Mouse (Mus musculus) activated CD4-positive, CD25-positive, alpha-beta regulatory T cell, adult 4 months (primary cell): ENCODE results near the gene Nomo1. TPM values are rescaled to one million over a fixed set of nuclear protein-coding genes. Genes with fewer than 3 reads are reported as not detected.

Experiments used
- ATAC-seq: one replicate; pipeline ENCODE4 v1.8.0; 2017
- polyA plus RNA-seq, 2 experiments: library from polyadenylated mRNA; unstranded; fragments of 100-300 nt; shearing (Covaris generic); gene quantifications; one replicate each; pipeline ENCODE4 v1.2.1; 2017

Gene Nomo1
- polyA plus RNA-seq, result 10 to 100 TPM; 17.1 to 20.4 TPM

DNA sequence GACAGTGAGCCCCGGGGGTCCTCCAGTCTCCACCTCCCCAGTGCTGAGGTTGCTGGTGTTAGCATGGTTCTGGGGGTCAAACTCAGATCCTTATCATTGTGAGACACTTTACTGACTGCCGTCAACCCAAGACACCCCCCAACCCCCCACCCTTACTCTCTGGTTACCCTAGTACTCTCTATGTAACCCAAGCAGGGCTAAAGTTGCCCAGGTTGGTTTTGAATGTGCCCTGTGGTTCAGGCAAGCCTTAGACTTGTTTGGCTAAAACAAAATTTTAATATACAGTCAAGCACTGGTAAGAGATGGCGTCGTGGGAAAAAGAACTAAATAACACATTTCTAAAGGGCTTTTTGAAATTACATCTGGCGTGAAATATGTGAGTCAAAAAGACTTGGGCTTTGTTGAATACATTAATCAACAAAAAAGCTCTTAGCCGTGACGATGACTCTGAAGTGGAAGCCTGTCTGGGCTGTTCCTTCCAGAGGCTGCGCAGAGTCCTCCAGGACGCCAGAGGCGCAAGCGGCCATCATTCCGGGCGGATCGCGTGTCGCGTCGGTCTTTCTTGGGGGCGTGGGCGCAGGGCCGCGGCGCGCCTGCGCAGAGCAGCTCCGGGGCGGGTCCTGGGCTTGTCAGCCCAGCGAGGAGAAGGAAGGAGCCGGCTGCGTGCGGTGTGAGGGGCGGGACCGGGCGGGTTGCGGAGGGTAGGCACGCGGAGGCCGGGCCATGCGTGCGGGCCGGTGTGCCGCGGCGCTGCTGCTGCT, at the start of gene Nomo1:
TSS of gene Nomo1 (plus strand) at position 590 of the 761 bp plus-strand sequence.
- ATAC-seq, result peak; percentile 95

DNA sequence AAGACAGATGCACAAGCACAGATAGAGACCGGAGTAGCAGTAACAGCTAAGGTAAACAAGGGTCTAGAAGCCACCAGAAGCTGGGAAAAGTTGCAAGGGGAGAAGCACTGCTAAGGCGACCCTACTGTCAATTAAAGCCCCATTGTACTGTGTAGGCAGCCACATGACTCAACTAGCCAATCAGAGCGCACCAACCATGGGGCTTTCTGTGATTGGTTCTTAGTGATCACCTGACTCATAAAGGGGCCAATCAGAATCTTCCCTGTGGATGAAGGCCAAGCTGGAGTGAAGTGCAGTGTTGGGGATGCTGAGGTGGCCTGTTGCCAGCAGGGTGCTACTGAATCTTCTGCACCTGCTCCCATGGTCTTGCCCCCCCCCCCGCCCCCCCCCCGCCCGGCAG, 46.6 kb upstream of the Nomo1 start:
- ATAC-seq, result no peak

- no peak for ATAC-seq
Measured at GRCm38 (mm10) chr7:45988344-45988743, 45.2 kb upstream of the Nomo1 start.

- no peak for ATAC-seq
Measured at GRCm38 (mm10) chr7:45992470-45992869, 41.0 kb upstream of the Nomo1 start.

DNA sequence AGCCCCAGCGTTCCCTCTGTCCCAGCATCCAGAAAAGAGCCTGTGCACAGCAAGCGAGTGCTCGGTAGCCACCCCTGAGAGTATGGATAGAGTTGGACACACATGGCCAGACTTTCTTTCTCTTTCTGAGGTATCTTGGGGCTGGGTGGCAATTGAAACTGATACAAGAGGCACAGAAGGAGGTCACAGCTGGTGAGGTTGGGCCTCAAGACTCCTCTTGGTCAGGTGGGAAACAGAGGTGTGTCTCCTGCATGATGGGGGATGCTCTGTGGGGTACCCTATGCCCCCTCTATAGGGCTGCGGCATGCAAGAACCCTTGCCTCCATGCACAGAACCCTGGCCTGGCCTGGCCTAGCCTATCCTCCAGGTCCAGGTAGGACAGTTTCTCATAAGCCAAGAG, 32.9 kb upstream of the Nomo1 start:
- ATAC-seq, result no peak

GRCm38 (mm10) chr7:46002748-46003147, 30.8 kb upstream of the Nomo1 start:
- no peak for ATAC-seq

DNA sequence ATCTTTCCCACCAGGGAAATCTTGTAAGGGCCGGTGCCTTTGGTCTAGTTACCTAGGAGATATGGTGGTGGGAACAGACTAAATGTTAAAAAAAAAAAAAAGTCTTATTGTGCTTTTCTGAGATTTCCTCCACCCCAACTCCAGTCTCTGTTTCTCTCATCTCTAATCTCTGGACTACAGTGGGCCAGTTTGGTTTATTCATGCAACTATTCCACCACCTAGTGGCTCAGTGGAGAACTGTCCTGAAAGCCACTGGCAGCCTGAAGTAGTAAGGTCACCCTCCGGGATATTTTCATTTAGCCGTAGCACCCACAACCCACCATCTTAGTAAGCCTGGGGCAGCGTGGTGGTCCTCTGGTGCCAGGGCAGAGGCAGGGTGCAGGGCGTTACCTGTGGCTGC, 23.9 kb upstream of the Nomo1 start:
- ATAC-seq, result peak; percentile 52

- no peak for ATAC-seq
Measured at GRCm38 (mm10) chr7:46012121-46012520, 21.4 kb upstream of the Nomo1 start.

DNA sequence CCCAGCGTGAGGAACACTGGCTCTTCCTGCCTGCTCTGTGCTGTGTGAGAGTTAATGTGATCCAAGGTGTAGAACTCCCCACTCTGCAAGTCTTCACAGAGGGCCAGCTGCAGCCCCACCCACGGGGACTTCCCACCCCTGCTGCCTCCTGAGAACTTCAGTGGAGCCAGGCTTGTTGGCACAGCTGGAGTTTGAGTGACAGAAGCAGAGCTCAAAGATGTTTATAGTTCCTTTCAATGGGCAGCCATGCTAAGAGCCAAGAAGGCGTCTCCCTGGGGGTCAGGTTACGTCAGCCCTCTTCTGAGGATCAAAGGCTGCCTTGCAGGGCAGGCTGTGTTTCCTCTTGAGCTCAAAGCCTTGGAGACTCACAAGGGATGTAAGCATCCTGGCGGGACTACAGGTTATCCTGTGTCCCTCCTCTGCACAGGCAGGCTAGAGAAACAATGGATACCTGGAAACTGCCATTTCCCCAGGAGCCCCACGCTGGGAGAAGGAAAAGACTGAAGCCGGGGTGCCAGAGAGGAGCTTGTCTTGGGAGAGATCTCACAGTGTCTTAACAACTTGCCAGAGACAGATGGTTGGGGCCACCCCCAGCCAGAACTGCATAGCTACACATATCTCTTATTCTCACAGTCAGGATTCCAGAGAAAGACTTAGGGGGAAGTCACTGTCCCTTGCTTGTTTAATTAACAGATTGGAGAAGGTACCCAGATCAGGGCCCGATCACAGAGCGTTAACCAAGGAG, 20.1 kb upstream of the Nomo1 start:
- ATAC-seq, result no peak

- no peak for ATAC-seq
Measured at GRCm38 (mm10) chr7:46019594-46019993, 13.9 kb upstream of the Nomo1 start.

GRCm38 (mm10) chr7:46021951-46022350, 11.5 kb upstream of the Nomo1 start:
- ATAC-seq, result no peak

- no peak for ATAC-seq
Measured at GRCm38 (mm10) chr7:46025436-46025835, 8.1 kb upstream of the Nomo1 start.

DNA sequence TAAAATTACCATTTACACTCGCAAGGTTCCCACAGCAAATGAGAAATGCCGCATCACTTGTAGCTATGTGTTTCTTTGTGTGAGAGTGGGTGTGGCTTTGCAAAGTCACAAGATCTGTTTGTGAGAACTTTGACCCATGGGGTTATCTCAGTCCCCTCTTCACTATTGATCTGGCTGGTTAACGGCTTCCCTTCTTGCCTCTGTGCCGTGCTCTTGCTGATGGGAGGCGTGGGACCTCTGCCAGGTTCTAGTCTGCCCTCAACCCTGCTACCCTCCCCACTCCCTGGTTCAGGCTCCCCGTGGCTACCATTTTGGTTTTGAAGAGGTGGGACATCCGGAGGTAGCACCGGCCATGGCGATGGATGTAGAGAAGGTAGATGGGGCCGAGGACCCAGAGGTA, 4.8 kb upstream of the Nomo1 start:
- ATAC-seq, result no peak

DNA sequence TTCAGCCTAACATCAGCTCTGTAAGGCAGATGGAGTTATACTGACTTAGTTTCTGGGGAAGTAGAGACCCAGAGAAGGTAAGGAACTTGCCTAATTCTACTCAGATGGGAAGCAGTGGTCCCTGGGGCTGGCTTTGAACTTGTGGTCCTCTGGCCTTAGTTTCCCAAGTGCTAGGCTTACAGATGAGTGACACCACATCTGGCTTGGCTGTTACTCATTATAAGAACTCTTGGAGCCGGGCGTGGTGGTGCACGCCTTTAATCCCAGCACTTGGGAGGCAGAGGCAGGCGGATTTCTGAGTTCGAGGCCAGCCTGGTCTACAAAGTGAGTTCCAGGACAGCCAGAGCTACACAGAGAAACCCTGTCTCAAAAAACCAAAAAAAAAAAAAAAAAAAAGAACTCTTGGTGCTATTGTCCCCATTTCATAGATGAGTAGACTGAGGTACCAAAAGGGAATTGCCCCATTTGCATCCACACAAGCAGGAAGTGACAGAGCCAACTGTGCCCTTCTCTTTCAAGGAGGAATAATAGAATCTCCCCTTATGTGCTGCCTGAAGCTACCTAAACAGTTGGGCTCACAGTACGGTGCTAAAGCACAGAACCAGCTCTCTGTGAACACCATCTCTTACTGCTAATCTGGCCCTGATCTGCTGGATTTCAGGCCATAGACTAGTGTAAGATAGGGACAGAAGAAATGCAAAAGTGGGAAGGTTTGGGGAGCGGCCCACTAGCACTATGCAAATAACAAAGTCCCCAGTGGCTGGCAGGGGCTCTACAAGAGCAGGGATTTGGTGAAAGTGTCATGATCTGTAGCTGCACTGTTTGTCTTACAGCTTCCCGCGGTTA, 4.0 kb upstream of the Nomo1 start:
- ATAC-seq, result no peak

DNA sequence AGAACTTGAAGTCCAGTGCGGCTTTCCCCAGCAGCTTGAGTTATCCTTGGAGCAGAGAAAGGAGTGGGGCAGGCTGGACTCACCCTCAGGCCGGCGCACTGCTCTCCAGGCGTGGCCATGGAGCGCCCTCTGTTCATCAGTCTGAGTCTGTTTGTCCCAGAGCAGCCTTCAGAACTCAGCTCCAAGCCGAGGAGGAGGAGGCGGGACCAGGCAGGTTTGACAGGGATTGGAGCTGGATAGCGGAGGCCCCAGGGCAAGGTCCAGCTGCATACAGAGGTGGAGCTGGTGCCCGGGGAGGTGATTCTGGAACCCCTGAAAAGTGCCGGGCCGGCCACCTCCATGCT, 3.4 kb upstream of the Nomo1 start, which contains the start of gene Abcc6:
TSS of gene Abcc6 (minus strand) at position 158 of the 344 bp plus-strand sequence.
- no peak for ATAC-seq

- ATAC-seq, result no peak
Measured at GRCm38 (mm10) chr7:46031075-46031474, 2.4 kb upstream of the Nomo1 start.

DNA sequence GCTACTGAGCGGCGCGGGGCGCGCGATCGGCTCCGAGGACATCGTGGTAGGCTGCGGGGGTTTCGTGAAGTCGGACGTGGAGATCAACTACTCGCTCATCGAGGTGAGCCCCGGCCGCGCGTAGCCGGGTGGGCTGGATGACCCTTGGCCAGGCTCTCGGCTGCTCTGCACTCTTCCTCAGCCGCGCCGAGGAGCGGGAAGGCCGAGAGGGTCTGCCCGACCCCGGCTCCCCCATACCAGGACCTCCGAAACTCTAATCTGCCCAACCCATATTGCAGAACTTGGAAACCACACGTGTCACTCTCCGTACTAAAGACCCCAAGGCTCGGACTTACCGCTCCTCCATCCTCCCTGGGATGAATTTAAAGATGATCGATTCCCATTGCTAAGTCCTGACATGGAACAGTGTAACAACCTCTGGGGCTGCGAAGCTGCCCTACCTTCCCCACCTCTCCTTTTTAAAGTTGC, 406 bp downstream of the Nomo1 start:
- ATAC-seq, result no peak

DNA sequence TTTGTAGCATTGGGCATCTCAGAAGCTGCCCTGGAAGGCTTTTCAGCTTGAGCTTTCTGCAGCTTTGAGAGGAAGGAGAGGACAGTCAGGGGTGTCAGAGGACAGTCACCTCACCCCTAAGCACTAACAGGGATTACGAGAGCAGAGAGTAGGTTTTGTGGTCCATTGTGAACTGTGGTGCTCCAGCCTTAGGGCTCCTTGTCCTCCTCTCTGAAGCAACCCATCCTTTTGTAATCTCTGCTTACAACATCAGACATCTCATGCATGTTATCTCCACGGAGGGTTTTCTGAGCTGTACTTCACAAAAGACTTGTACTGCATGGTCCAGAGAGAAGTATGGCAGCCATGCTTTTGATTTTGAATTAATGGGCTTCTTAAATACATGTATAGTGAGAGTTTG, 1.5 kb downstream of the Nomo1 start:
- no peak for ATAC-seq

- ATAC-seq, result no peak
Measured at GRCm38 (mm10) chr7:46035468-46035867, 2.0 kb downstream of the Nomo1 start.

GRCm38 (mm10) chr7:46037433-46037832, 3.9 kb downstream of the Nomo1 start:
- ATAC-seq, result no peak

- no peak for ATAC-seq
Measured at GRCm38 (mm10) chr7:46039873-46040272, 6.4 kb downstream of the Nomo1 start.

- ATAC-seq, result no peak
Measured at GRCm38 (mm10) chr7:46044106-46044505, 10.6 kb downstream of the Nomo1 start.

GRCm38 (mm10) chr7:46045882-46046281, 12.4 kb downstream of the Nomo1 start:
- no peak for ATAC-seq
